Mouse (Mus musculus) lung, adult 2 months (tissue): Measurements from ENCODE around the gene Fbln2. TPM values are rescaled to one million over a fixed set of nuclear protein-coding genes. Genes with fewer than 3 reads are reported as not detected.

Source experiments
- DNase-seq: peaks from one replicate; pipeline ENCODE4 v3.0.0; 2022
- H3K4me1 ChIP-seq: fragments of 200-500 bp; 2 replicates; pipeline ENCODE4 v1.6.1; 2011; ENCODE audit warnings: low read length; ENCODE audit not compliant: control insufficient read depth, insufficient read depth
- H3K4me3 ChIP-seq: fragments of 200-500 bp; replicated peaks from 2 replicates; pipeline ENCODE3; 2011; ENCODE audit warnings: low read depth, mild to moderate bottlenecking, control low read depth, low read length; ENCODE audit errors: extremely low read depth
- CTCF ChIP-seq: fragments of 200-500 bp; IDR thresholded peaks from 2 replicates; pipeline ENCODE4 v1.5.1; 2011; ENCODE audit warnings: mild to moderate bottlenecking, low read length, control low read depth; ENCODE audit not compliant: insufficient read depth
- POLR2A ChIP-seq: fragments of 200-500 bp; IDR thresholded peaks from 2 replicates; pipeline ENCODE4 v1.6.1; 2011; ENCODE audit warnings: low read depth, mild to moderate bottlenecking, control low read depth, low read length, borderline replicate concordance; ENCODE audit errors: extremely low read depth
- WGBS: fragments of 180-500 bp; shearing (Covaris S2); methylation state at CpG from one replicate; pipeline ENCODE4 v1.1.7; 2018; 5-methylcytosine and 5-hydroxymethylcytosine counted together
- polyA plus RNA-seq: library from polyadenylated mRNA; depleted of rRNA; stranded (reverse); fragments of >200 nt; gene quantifications from 2 replicates; pipeline ENCODE4 v1.2.3, GENCODE M21; 2012; rRNA removed

Gene Fbln2
- polyA plus RNA-seq, 1 experiment: 88.3 TPM

DNA sequence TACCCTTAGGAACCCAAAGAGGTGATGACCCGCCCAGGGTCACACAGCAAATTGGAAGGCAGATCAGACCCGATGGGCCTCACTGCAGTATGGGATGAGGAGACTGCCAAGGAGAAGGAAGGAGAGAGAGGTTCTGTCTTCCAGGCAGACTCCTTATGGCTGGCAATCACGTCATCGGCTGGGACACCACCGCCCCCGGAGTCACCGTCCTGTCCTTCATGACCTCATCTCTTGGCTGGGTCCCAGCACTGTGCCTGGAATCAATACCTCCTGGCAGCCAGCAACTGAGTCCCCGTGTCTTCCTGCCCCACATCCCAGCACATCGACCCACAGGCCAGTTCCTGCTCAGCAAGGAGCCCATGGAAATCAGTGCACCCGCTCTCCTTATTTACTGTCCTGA, 78.7 kb downstream of the Fbln2 start:
- Histone ChIP-seq H3K4me1 (no peaks in the 10 kb centered on the region), H3K4me3 (no peak overlapping the region)
- DNase-seq: no peak
- TF ChIP-seq CTCF: no peak
- TF ChIP-seq POLR2A: no peak
- 53% methylated on average over 10 of the region's 10 CpGs for WGBS

DNA sequence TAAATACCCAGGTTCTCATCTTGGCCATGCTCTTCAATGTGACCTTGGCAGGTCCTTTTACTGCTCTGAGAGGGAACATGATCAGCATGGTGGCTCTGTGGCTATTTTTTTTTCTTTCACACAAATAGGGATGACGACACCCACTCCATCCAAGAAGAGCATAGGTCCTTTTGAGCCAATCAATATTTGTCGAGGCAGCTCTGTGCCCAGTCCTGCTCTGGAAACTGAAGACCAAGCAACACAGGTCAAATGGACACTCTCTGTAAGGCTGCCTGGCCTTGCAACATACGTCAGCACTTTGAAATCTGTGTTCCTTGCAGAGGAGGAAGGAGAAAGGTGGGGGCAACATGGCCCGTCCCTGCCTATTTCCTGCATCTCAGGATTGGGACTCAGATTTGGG, 83.2 kb downstream of the Fbln2 start:
- DNase-seq: no peak
- no peak overlapping the region for H3K4me3 ChIP-seq
- TF ChIP-seq CTCF (no peak), POLR2A (no peak)
- no peaks in the 10 kb centered on the region for H3K4me1 ChIP-seq
- 45% methylated on average over 4 of the region's 4 CpGs for WGBS

DNA sequence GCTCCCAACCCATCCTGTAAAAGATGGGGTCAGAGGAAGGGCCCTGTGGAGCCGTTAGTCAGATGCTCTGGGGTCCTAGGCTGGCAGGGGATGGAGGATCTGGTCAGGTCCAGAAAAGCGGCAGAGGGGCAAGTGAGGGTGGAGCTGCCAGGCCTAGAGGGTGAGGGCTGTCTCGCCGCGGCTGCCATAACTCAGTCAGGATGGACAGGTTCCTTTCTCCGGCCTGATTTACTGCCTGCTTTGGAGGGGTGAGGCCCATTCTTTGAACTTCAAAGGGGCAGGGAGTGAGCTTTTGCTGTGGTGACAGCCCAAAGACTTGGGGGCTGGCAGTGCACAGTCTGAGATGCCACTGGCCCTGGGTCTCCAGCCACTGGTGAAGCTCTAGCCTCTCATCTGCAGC, 86.6 kb downstream of the Fbln2 start:
- DNase-seq: no peak
- no peak overlapping the region for H3K4me3 ChIP-seq
- TF ChIP-seq CTCF: no peak
- no peak for TF ChIP-seq POLR2A
- H3K4me1 ChIP-seq: no peaks in the 10 kb centered on the region
- WGBS: 39% methylated on average over 6 of the region's 6 CpGs

DNA sequence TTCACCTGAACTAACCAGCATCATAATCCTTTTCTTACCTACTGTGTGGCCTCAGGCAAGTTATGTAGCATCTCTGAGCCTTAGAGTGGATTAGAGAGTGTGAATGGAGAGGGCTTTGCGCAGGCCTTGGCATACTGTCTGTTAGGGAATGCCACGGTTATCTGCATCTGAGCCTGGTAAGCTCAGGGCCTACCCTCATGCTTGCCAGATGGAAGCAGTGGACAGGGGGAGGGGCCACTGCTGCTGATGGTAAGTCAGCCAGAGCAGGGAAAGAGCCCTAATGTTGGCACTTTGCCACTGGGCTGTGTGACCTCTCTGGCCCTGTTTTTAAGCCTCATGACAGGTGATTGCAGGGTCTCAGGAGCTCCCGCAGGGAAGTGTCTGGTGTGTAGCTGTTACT, 87.8 kb downstream of the Fbln2 start:
- H3K4me1 ChIP-seq: no peaks in the 10 kb centered on the region
- no peak for TF ChIP-seq POLR2A
- no peak for TF ChIP-seq CTCF
- DNase-seq: no peak
- H3K4me3 ChIP-seq: no peak overlapping the region
- 64% methylated on average over 3 of the region's 3 CpGs for WGBS

DNA sequence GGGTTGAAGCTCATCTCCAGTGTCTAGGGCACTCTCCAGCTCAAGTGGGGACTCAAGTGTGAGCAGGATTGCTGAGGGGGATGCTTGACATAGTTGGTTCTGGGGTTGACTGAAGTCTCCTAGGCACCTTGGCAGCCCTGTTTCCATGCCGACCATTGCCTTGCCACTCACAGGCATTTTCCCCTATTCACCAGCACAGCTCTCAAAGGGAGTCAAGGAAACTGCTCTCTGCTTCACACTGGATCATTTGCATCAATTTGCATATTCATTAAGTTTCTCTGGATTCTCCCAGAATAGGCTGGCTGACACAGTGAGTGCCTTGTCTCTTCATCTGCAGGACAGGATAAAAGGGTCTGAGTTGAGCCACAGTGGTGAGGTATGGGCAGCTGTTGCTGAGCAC, 89.6 kb downstream of the Fbln2 start:
- H3K4me3 ChIP-seq: no peak overlapping the region
- 36% methylated on average over 1 of the region's 1 CpGs for WGBS
- DNase-seq: peak; percentile 67
- TF ChIP-seq CTCF: no peak
- no peak for TF ChIP-seq POLR2A
- no peaks in the 10 kb centered on the region for H3K4me1 ChIP-seq

DNA sequence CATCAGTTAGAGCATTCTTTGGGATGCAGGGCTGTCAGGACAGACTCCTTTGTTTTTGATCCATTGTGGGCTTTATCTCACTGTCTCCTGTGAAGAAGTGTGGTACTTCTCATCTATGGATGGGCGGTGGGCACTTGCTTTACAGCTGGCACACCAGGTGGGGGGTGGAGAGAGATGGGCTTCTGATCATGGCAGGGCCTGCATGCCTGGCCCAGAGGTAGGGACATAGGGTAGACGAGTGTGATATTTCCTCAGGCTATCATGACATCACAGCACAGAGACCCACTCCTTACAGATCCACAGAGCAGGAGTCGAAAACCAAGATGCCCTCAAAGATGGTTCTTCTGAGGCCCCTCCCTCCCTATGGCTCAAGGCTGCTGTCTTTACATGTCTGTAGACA, 90.1 kb downstream of the Fbln2 start:
- WGBS: 74% methylated on average over 3 of the region's 3 CpGs
- H3K4me3 ChIP-seq: no peak overlapping the region
- TF ChIP-seq POLR2A: no peak
- no peak for TF ChIP-seq CTCF
- H3K4me1 ChIP-seq: no peaks in the 10 kb centered on the region
- no peak for DNase-seq

DNA sequence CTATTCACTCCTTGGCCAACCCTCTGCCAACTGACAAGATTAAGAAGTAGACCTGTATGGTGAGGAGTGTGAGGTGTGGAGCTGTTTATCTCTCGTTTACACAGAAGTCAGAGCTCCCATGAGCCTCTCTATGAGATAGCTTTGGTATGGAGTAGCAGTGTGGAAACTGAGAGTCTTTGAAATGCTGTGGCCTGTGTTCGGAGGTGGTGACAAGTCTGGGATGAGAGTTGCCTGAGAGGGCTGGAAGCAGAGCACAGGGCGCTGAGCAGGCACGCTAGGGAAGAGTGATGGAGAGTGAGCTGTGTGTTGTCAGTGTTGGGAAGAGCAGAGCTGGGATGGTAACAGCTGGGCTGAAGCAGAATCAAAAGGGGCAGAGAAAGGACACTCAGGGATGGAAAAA, 91.9 kb downstream of the Fbln2 start:
- Histone ChIP-seq H3K4me1 (no peaks in the 10 kb centered on the region), H3K4me3 (no peak overlapping the region)
- DNase-seq: no peak
- 70% methylated on average over 4 of the region's 4 CpGs for WGBS
- TF ChIP-seq CTCF (no peak), POLR2A (no peak)

DNA sequence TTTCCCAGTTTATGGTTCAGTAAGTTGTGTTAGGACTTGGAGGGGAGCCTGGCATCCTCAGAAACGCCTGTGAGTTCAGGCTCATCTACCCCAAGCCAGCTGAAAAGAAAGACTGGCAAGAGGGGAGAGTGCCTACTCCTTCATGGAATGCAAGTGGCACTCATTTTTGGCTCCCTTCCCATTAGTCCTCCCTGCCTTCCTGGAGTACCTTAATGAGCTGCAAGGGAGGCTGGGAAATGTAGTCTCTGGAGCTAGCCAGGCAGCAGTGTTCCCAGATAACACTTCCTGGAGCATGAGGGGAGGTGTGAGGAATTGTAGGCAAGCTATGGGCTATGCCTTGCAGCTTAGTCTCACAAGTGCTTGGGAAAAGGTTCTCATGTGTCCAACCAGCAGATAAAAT, 95.7 kb downstream of the Fbln2 start:
- WGBS: 37% methylated on average over 1 of the region's 1 CpGs
- no peaks in the 10 kb centered on the region for H3K4me1 ChIP-seq
- peak; percentile 67 for DNase-seq
- H3K4me3 ChIP-seq: no peak overlapping the region
- no peak for TF ChIP-seq POLR2A
- TF ChIP-seq CTCF: no peak

- TF ChIP-seq POLR2A (no peak), CTCF (no peak)
- 78% methylated on average over 5 of the region's 5 CpGs for WGBS
- no peaks in the 10 kb centered on the region for H3K4me1 ChIP-seq
- H3K4me3 ChIP-seq: no peak overlapping the region
- no peak for DNase-seq
Observed at GRCm38 (mm10) chr6:91311204-91311603, 98.9 kb downstream of the Fbln2 start.

GRCm38 (mm10) chr6:91312491-91312890, 100.2 kb downstream of the Fbln2 start:
- 53% methylated on average over 9 of the region's 9 CpGs for WGBS
- no peak overlapping the region for H3K4me3 ChIP-seq
- H3K4me1 ChIP-seq: no peaks in the 10 kb centered on the region
- no peak for DNase-seq
- TF ChIP-seq POLR2A: no peak
- no peak for TF ChIP-seq CTCF

Other genes with a start within 250 kb of the Fbln2 start
- gene Iqsec1, start 223.8 kb upstream of the Fbln2 start, polyA plus RNA-seq: 191 and 257 TPM in 2 replicates
- 25.7 and 40.2 TPM in 2 replicates for gene Nup210, start 95.6 kb upstream of the Fbln2 start, polyA plus RNA-seq
- gene Hdac11, start 55.8 kb upstream of the Fbln2 start, polyA plus RNA-seq: 18.4 and 18.7 TPM in 2 replicates
- 9.7 and 10.8 TPM in 2 replicates for gene Wnt7a, start 198.9 kb downstream of the Fbln2 start, polyA plus RNA-seq